Mouse (Mus musculus): ENCODE measurements around the gene Bcan.

- TF ChIP-seq POLR2A (IDR thresholded peaks at IDR 0.05; ENCODE audit: control insufficient read depth, extremely low read depth, insufficient read depth, low read length, poor library complexity): no peak
- TF ChIP-seq CTCF (IDR thresholded peaks at IDR 0.05; ENCODE audit: borderline replicate concordance, control insufficient read depth, extremely low read depth, insufficient read depth, low read length, poor library complexity): no peak
These were observed 55.0 kb downstream of the Bcan start for GRCm38 (mm10) chr3:87944838-87945600.

All from thymus, adult 2 months (tissue).